Mouse (Mus musculus): ENCODE measurements around the gene Tbc1d2. TPM values are rescaled to one million over a fixed set of nuclear protein-coding genes. Genes with fewer than 3 reads are reported as not detected.
"Not testable (repeated sequence)": the region's sequence is repeated elsewhere in the genome, so short reads cannot be mapped to it uniquely, and the experiment has no call there.

The Tbc1d2 gene
- total RNA-seq, 2 experiments from 2014 or later, result 4.0 to 4.4 TPM

DNA sequence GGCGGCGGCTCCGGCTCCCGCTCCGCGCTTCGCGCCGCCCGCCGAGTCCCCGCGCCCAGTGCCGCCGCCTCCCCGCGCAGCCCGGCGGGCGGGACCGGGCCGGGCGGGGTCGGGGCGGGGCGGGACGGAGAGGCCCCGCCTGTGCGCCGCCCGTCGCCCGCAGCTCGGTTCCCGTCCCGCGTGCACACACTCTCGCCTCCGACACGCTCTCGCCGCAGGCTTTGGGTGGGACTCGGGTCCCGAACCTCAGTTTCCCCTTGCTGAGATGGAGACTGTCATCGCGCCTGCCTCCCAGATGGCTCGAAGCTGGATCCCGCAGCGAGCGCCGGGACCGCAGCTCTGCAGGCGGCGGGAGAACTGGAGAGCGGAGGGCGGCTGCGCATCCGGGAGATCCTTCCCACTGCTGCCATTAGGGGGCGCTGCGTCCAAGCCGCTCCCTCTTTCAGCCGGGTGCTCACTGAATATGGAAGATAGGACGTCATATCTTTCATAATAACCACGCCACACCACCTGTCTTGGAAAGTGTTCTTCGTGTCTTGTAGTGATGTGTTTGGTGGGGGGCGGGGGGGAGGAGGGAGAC, 48.1 kb downstream of the Tbc1d2 start, which contains the start of gene Coro2a:
Coro2a (minus strand) TSS at position 359 of the 580 bp plus-strand sequence.
- peak; percentile 88 to 89 for DNase-seq (ENCODE audit: low spot score in 2 of 2)

GRCm38 (mm10) chr4:46601258-46601843, 48.7 kb downstream of the Tbc1d2 start:
- DNase-seq (ENCODE audit: low spot score in 2 of 2), result no peak

GRCm38 (mm10) chr4:46600473-46601257, 49.3 kb downstream of the Tbc1d2 start:
- DNase-seq (ENCODE audit: low spot score in 2 of 2), result peak; percentile 35 to 45

DNA sequence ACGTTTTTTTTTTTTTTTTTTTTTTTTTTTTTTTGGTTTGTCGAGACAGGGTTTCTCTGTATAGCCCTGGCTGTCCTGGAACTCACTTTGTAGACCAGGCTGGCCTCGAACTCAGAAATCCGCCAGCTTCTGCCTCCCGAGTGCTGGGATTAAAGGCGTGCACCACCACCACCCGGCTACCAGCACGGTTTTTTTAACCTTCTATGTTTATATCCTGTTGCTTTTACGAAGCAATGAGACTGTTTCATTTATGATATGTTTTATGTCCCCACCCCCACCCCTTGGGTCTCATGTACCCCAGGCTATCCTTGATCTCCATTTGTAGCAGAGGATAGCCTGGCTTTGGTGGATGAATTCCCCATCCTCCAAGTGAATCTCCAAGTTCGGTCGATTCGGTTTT, 50.4 kb downstream of the Tbc1d2 start:
- not testable (repeated sequence) for DNase-seq (ENCODE audit: low spot score in 2 of 2)

DNA sequence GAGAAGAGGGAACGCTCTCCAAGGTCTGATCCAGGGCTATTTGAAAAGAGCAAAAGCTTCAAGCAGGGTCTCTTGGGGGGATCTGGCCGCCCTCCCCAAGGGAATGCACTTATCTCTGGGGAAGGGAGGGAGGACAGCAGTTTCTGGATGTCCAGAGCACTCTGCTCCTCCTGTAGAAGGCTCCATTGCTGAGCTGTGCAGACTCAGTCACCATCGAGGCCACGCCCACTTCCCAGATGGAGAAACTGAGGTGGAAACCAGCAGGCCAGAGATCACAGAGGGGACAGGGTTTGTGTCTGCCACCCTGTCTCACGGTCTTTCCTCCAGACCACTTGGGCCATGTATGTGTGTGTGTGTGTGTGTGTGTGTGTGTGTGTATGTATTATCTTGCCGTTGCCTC, 51.0 kb downstream of the Tbc1d2 start:
- DNase-seq (ENCODE audit: low spot score in 2 of 2), result peak in 1 of 2 experiments; percentile 2

DNA sequence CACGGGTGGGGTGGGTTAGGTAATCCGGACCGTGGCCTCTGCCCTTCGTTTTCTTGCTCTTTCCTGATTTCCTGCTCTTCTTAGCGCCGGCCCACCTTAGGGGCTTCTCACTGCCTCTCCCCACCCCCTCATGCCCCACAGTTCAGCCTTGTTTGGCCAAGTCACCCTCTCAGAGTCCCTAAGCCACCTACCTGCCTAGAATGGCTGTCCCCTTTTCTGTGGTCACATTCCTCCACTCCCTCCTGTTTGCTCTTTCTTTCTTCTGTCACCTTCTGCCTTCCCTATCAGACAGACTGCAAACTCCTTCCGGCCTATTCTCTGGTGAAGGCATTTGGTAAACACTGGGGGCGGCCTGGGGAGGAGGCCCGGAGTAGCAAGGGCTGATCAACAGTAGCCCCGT, 51.9 kb downstream of the Tbc1d2 start:
- DNase-seq (ENCODE audit: low spot score in 2 of 2), result peak in 1 of 2 experiments; percentile 1

GRCm38 (mm10) chr4:46597286-46597961, 52.6 kb downstream of the Tbc1d2 start:
- DNase-seq (ENCODE audit: low spot score in 2 of 2), result peak in 1 of 2 experiments; percentile 1

GRCm38 (mm10) chr4:46596398-46596797, 53.6 kb downstream of the Tbc1d2 start:
- DNase-seq (ENCODE audit: low spot score in 2 of 2), result peak in 1 of 2 experiments; percentile 1

DNA sequence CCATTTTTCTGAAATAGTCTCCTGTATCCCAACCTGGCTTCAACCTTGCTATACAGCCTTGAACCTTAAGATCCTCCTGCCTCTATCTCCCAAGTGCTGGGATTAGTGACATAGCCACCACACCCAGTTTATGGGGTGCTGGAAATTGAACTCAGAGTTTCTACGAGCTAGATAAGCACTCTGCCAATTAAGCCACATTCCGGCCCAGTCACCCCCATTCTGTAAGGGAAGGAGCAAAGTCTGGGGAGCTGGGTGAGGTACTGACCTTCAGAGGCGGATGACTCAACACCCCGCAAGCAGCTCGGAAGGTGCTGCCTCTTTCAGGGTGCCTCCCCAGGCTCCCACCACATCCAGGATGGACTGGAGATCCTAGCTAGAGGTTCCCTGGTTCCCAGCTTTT, 55.9 kb downstream of the Tbc1d2 start:
- DNase-seq (ENCODE audit: low spot score in 2 of 2), result no peak

GRCm38 (mm10) chr4:46593472-46593871, 56.5 kb downstream of the Tbc1d2 start:
- DNase-seq (ENCODE audit: low spot score in 2 of 2), result peak in 1 of 2 experiments; percentile 0

DNA sequence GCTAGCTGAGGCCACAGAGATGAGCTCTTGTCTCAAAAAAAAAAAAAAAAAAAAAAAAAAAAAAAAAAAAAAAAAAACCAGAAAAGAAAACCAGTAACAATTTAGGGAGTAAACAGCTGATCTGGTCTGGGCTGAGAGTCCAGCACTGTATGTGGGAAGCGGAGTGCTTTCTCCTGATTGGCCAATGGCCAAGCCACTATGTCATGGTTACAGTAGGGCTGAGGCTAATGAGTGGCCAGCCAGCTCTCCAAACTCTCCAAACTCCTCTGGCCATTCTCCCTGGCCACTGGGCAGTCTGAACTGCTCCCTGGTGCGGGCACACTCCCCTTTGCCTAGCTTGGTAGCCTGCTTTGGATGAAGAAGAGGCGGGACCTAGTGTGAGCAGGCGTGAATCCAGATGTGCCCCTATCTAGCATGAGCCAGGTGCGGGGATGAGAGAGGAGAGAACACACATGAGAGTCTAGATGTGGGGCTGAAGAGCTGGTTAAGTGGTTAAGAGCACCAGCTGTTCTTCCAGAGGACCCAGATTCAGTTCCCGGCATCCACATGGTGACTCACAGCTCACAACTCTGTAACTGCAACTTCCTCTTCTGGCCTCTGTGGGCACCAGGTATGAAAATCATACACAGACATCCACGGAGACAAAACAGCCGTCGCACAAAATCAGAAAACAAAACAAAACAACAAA, 58.0 kb downstream of the Tbc1d2 start:
- peak in 1 of 2 experiments; percentile 1 for DNase-seq (ENCODE audit: low spot score in 2 of 2)

DNA sequence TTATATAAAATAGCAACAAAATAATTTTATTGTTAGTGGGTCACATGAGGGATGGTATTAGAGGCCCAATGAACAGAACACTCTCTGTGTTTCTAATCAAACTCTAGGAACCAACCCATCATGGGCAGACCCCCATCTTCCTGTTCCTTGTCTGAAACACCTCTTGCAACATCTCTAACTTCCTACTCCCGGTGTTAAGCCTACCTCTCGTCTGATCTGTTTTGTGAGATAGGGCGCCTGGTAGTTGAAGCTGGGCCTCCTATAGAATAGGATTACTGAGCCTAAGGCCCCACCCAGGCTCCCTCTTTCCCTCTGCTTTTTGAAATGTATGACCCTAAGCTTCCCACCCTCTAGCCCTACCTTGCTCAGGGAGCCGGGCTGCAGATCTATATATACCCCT, 59.2 kb downstream of the Tbc1d2 start:
- no peak for DNase-seq (ENCODE audit: low spot score in 2 of 2)

- no peak for DNase-seq (ENCODE audit: low spot score in 2 of 2)
Measured at GRCm38 (mm10) chr4:46589946-46590684, 59.9 kb downstream of the Tbc1d2 start.

DNA sequence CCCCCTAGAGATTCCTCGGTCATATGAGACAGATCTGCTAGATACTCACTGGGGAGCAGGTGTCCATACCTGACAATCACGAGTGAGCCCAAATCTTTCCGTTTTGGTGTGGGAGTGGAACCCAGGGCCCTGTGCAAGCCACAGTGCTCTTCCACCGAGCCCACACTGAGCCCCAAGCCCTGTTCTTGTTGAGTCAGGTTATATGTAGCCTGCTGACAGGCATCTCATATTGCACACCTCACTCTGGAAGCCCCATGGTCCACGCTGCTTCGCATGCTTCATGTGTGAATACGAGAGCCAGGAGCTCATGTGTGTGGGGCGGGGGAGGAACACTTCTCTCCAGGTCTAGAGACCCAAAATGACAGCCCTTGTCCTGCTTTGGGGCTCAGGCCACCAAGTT, 60.9 kb downstream of the Tbc1d2 start:
- DNase-seq (ENCODE audit: low spot score in 2 of 2), result no peak

GRCm38 (mm10) chr4:46586473-46586872, 63.5 kb downstream of the Tbc1d2 start:
- no peak for DNase-seq (ENCODE audit: low spot score in 2 of 2)

GRCm38 (mm10) chr4:46585811-46586190, 64.2 kb downstream of the Tbc1d2 start:
- no peak for DNase-seq (ENCODE audit: low spot score in 2 of 2)

DNA sequence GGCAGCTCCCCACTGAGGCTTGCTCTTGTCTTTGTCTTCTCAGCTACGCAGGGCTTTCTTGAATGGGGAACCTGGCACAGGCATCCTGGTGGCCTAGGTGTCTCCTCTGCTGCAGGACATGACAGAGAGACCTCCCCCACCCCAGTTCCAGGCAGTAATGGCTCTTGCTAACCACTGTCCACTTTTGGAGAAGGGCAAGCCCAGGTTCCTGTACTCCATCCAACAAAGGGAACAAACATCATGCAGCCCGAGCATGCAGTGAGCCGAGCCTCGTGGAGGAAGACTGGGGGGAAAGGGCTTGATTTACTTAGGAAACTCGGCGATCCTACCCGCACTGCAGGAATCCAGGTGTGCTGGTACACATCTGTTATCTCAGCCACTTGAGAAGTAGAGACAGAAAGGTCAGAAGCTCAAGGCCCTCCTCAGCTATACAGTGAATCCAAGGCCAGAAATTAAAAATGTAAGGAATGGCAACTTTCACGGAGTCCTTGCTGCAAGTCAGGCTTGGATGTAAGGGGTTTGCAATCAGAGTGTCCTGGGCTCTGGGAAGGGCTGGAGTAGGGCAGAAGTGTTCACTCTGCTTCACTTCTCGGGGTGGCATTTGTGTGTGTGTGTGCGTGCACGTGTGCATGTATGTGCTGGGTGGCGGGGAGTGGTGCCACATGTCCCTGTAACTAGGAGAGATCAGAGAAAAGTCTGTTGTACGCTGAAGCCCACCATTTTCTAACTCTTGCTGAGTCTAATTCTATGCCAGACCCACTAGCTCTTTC, 64.8 kb downstream of the Tbc1d2 start:
- DNase-seq (ENCODE audit: low spot score in 2 of 2), result no peak

GRCm38 (mm10) chr4:46584536-46584935, 65.5 kb downstream of the Tbc1d2 start:
- not testable (repeated sequence) for DNase-seq (ENCODE audit: low spot score in 2 of 2)

GRCm38 (mm10) chr4:46584084-46584483, 65.9 kb downstream of the Tbc1d2 start:
- not testable (repeated sequence) for DNase-seq (ENCODE audit: low spot score in 2 of 2)

DNA sequence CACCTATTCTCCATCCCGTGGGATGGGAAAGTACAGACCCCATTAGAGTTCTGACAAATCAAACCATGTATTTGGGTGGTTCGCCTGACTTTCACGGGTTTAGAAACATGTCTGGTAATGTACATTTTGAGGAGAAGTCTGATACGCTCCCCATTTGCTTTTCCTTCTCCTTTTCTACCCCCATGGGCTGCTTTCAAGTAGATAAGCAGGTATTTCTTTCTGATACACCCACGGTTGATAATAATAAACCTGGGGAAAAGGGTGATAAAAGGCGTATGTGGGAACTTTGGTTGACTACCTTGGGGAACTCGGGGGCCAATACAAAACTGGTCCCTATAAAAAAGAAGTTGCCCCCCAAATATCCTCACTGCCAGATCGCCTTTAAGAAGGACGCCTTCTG, 68.0 kb downstream of the Tbc1d2 start:
- DNase-seq (ENCODE audit: low spot score in 2 of 2), result not testable (repeated sequence)
